Mouse (Mus musculus) limb, embryonic 10.5 days (tissue): Measurements from ENCODE around the gene Gm3238. TPM values are rescaled to one million over a fixed set of nuclear protein-coding genes. Genes with fewer than 3 reads are reported as not detected.
A peak's percentile ranks its signal among the peaks of the same experiment; 100 is the strongest.

Source experiments
- DNase-seq: peaks from one replicate; pipeline ENCODE4 v3.0.0-alpha.2; 2017; ENCODE audit warnings: low spot score
- H3K27ac ChIP-seq: fragments of 300-500 bp; sonication (generic); 2 replicates; pipeline ENCODE4 v1.5.1; 2016; ENCODE audit warnings: mild to moderate bottlenecking
- H3K27me3 ChIP-seq: fragments of 300-500 bp; sonication (generic); 2 replicates; pipeline ENCODE4 v1.6.1; 2016; ENCODE audit warnings: low read depth, mild to moderate bottlenecking; ENCODE audit not compliant: poor library complexity, severe bottlenecking
- H3K36me3 ChIP-seq: fragments of 300-500 bp; sonication (generic); 2 replicates; pipeline ENCODE4 v1.6.1; 2016; ENCODE audit warnings: mild to moderate bottlenecking, moderate library complexity
- H3K4me1 ChIP-seq: fragments of 300-500 bp; sonication (generic); 2 replicates; pipeline ENCODE4 v1.6.1; 2016
- H3K4me3 ChIP-seq: fragments of 300-500 bp; sonication (generic); 2 replicates; pipeline ENCODE4 v1.5.1; 2016; ENCODE audit warnings: mild to moderate bottlenecking, moderate library complexity
- H3K9me3 ChIP-seq: fragments of 300-500 bp; sonication (generic); replicated peaks from 2 replicates; pipeline ENCODE4 v1.6.1; 2016; ENCODE audit warnings: mild to moderate bottlenecking
- WGBS: fragments of 180-500 bp; shearing (Covaris S2); methylation state at CpG from one replicate; pipeline ENCODE4 v1.1.7; 2016; 5-methylcytosine and 5-hydroxymethylcytosine counted together
- polyA plus RNA-seq: library from polyadenylated mRNA; unstranded; fragments of >200 nt; fragmentation: Nextera tagmentation; extraction: Ambion mirVana; gene quantifications from 2 replicates; pipeline ENCODE4 v1.2.1, GENCODE M21; 2016

Gene Gm3238
- polyA plus RNA-seq, 1 experiment from 2014 or later: not detected

GRCm38 (mm10) chr10:77729241-77729640, 41.9 kb downstream of the Gm3238 start:
- Histone ChIP-seq H3K9me3 (no peaks in the 10 kb centered on the region), H3K36me3 (no peaks in the 10 kb centered on the region), H3K27me3 (no peaks in the 10 kb centered on the region), H3K4me3 (no peak overlapping the region), H3K27ac (no peak overlapping the region), H3K4me1 (no peaks in the 10 kb centered on the region)
- peak; percentile 47 for DNase-seq
- WGBS: 59% methylated on average over 4 of the region's 4 CpGs

- no peak overlapping the region for H3K4me3 ChIP-seq
- no peak overlapping the region for H3K27ac ChIP-seq
- DNase-seq: no peak
- WGBS: 59% methylated on average over 4 of the region's 4 CpGs
- H3K27me3 ChIP-seq: no peaks in the 10 kb centered on the region
- H3K4me1 ChIP-seq: no peaks in the 10 kb centered on the region
- no peaks in the 10 kb centered on the region for H3K9me3 ChIP-seq
- H3K36me3 ChIP-seq: no peaks in the 10 kb centered on the region
Measured at GRCm38 (mm10) chr10:77728280-77728679, 42.8 kb downstream of the Gm3238 start.

GRCm38 (mm10) chr10:77726186-77726585, 44.9 kb downstream of the Gm3238 start, which contains the start of gene Gm10100:
TSS of gene Gm10100 (plus strand) at chr10:77726486.
- WGBS: 36% methylated on average over 3 of the region's 3 CpGs
- no peaks in the 10 kb centered on the region for H3K9me3 ChIP-seq
- DNase-seq: no peak
- H3K4me3 ChIP-seq: no peak within 1 kb of the TSS
- H3K27ac ChIP-seq: no peak within 1 kb of the TSS
- no peaks in the 10 kb centered on the region for H3K36me3 ChIP-seq
- H3K27me3 ChIP-seq: no peaks in the 10 kb centered on the region
- no peaks in the 10 kb centered on the region for H3K4me1 ChIP-seq

GRCm38 (mm10) chr10:77724855-77725254, 46.3 kb downstream of the Gm3238 start:
- Histone ChIP-seq H3K36me3 (no peaks in the 10 kb centered on the region), H3K27me3 (no peaks in the 10 kb centered on the region), H3K27ac (no peak overlapping the region), H3K4me1 (no peaks in the 10 kb centered on the region), H3K9me3 (no peaks in the 10 kb centered on the region), H3K4me3 (no peak overlapping the region)
- 78% methylated on average over 8 of the region's 8 CpGs for WGBS
- no peak for DNase-seq

Other genes starting within 250 kb of the Gm3238 start
- gene Itgb2, start 241.1 kb downstream of the Gm3238 start, polyA plus RNA-seq: 0.75 and 0.85 TPM in 2 replicates
- gene Pttg1ip, start 189.6 kb downstream of the Gm3238 start, polyA plus RNA-seq: 64.0 and 73.7 TPM in 2 replicates
- gene Sumo3, start 165.2 kb downstream of the Gm3238 start, polyA plus RNA-seq: 400 and 420 TPM in 2 replicates
- 1.6 and 1.7 TPM in 2 replicates for gene Gm49325, start 165.1 kb downstream of the Gm3238 start, polyA plus RNA-seq
- gene Ube2g2, start 149.1 kb downstream of the Gm3238 start, polyA plus RNA-seq: 98.4 and 104 TPM in 2 replicates
- 0.59 and 0.74 TPM in 2 replicates for gene Tspear, start 84.8 kb downstream of the Gm3238 start, polyA plus RNA-seq
- not detected in 2 replicates for gene Gm19402, start 80.6 kb downstream of the Gm3238 start, polyA plus RNA-seq
- gene Gm9508, start 74.1 kb downstream of the Gm3238 start, polyA plus RNA-seq: not detected in 2 replicates
- not detected in 2 replicates for gene Gm10272, start 64.7 kb downstream of the Gm3238 start, polyA plus RNA-seq
- gene Gm10024, start 59.9 kb downstream of the Gm3238 start, polyA plus RNA-seq: not detected in 2 replicates
- not detected in 2 replicates for gene Gm10142, start 55.5 kb downstream of the Gm3238 start, polyA plus RNA-seq
- not detected in 2 replicates for gene Krtap12-1, start 50.7 kb downstream of the Gm3238 start, polyA plus RNA-seq
- not detected in 2 replicates for gene Gm10100, start 44.8 kb downstream of the Gm3238 start, polyA plus RNA-seq
- gene Gm18596, start 28.7 kb downstream of the Gm3238 start, polyA plus RNA-seq: not detected in 2 replicates
- gene Gm9736, start 20.0 kb downstream of the Gm3238 start, polyA plus RNA-seq: not detected in 2 replicates
- not detected in 2 replicates for gene Gm3233, start 11.6 kb downstream of the Gm3238 start, polyA plus RNA-seq
- not detected in 2 replicates for gene Gm7138, start 5.6 kb upstream of the Gm3238 start, polyA plus RNA-seq
- gene Gm3250, start 11.2 kb upstream of the Gm3238 start, polyA plus RNA-seq: not detected in 2 replicates
- gene Gm7137, start 16.9 kb upstream of the Gm3238 start, polyA plus RNA-seq: not detected in 2 replicates
- gene Gm9639, start 23.8 kb upstream of the Gm3238 start, polyA plus RNA-seq: not detected in 2 replicates
- gene Gm19668, start 27.8 kb upstream of the Gm3238 start, polyA plus RNA-seq: not detected in 2 replicates
- not detected in 2 replicates for gene Gm9507, start 40.5 kb upstream of the Gm3238 start, polyA plus RNA-seq
- not detected in 2 replicates for gene Gm2696, start 43.4 kb upstream of the Gm3238 start, polyA plus RNA-seq
- not detected in 2 replicates for gene Krtap10-4, start 55.8 kb upstream of the Gm3238 start, polyA plus RNA-seq
- gene Krtap10-10, start 64.6 kb upstream of the Gm3238 start, polyA plus RNA-seq: not detected in 2 replicates
- not detected in 2 replicates for gene Gm36176, start 75.5 kb upstream of the Gm3238 start, polyA plus RNA-seq
- gene Gm10318, start 81.5 kb upstream of the Gm3238 start, polyA plus RNA-seq: not detected in 2 replicates
- gene Gm3285, start 90.7 kb upstream of the Gm3238 start, polyA plus RNA-seq: not detected in 2 replicates
- 1.5 and 1.7 TPM in 2 replicates for gene Lrrc3, start 131.2 kb upstream of the Gm3238 start, polyA plus RNA-seq
- gene Trpm2, start 199.2 kb upstream of the Gm3238 start, polyA plus RNA-seq: 0.16 and 0.23 TPM in 2 replicates
- 29.4 and 32.2 TPM in 2 replicates for gene 1810043G02Rik, start 207.2 kb upstream of the Gm3238 start, polyA plus RNA-seq
- gene Pfkl, start 238.8 kb upstream of the Gm3238 start, polyA plus RNA-seq: 235 and 259 TPM in 2 replicates